In the genomic region with DNA sequence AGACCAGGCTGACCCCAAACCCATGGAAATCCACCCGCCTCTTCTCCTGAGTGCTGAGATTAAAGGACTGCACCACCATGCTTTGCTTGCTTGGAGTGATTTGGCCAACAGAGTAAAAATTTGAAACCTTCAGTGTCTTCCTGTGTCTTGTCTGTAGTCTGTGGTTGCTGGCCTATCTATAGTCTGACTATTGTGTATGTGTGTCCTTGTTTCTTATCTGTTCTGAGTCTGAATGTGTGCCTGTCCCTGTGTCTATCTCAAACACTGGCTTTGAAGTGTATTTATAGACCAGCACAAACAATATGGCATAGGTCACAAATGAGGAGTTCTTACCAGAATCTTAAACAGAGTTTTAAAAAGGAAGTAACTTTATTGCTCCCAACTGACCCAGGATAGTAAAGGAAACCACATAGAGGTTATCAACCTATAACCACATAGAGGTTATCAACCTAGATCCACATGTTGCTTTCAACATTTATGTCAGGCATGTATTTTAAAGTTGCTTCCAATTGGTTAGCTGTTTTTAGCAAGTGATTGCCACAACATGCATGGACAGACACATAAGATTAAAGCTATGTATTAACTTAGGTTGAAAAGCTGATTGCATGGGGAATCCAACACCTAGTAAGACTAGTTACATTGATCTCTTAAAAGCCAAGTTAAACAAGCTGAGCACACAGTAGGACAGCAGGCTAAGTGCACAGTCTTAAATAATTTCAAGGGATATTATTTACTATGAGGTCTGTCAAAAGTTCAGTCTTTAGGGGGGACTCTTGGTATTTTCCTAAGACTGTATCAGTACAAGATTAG, we compare ENCODE assay signal across 1 mouse cellular context.
A peak's percentile ranks its signal among the peaks of the same experiment; 100 is the strongest.
TF ChIP-seq lines count a peak whose summit lies in the region.

No protein-coding gene starts in this region.

TF ChIP-seq in MEL, 35 proteins besides CTCF, POLR2A, EP300 and RAD21:
- TF ChIP-seq POLR2AphosphoS2 (IDR thresholded peaks at IDR 0.05; ENCODE audit: low read length) (no peak), HCFC1 (IDR thresholded peaks at IDR 0.05; ENCODE audit: low read depth, low read length) (no peak; the same call in 1 of the 2 replicates), BHLHE40 (IDR thresholded peaks at IDR 0.05; ENCODE audit: borderline replicate concordance, low read depth, low read length) (peak; percentile 53; the same call in 1 of the 2 replicates), MAZ (IDR thresholded peaks at IDR 0.05; ENCODE audit: low read depth, low read length) (no peak), ZKSCAN1 (IDR thresholded peaks at IDR 0.05; ENCODE audit: low read depth, low read length) (peak; percentile 98), TAL1 (IDR thresholded peaks at IDR 0.05; ENCODE audit: low read length) (peak; percentile 73), ETS1 (IDR thresholded peaks at IDR 0.05; ENCODE audit: low read depth, low read length) (peak; percentile 81; the same call in 1 of the 2 replicates), UBTF (IDR thresholded peaks at IDR 0.05; ENCODE audit: borderline replicate concordance, insufficient read depth, low read depth, low read length) (no peak), GABPA (IDR thresholded peaks at IDR 0.05; ENCODE audit: low read depth, low read length) (no peak), E2F4 (IDR thresholded peaks at IDR 0.05; ENCODE audit: borderline replicate concordance, low read depth, low read length) (no peak), NELFE (IDR thresholded peaks at IDR 0.05; ENCODE audit: low read depth, low read length) (no peak), RCOR1 (IDR thresholded peaks at IDR 0.05; ENCODE audit: low read depth, low read length) (peak; percentile 75; the same call in 1 of the 2 replicates), MEF2A (IDR thresholded peaks at IDR 0.05; ENCODE audit: extremely low read depth, insufficient replicate concordance, low read depth, low read length, poor library complexity, severe bottlenecking) (peak; percentile 81; the same call in 1 of the 2 replicates), JUND (IDR thresholded peaks at IDR 0.05; ENCODE audit: low read depth, low read length) (no peak), MYB (IDR thresholded peaks at IDR 0.05; ENCODE audit: low read depth, low read length) (0 out of 2 replicates have a peak, but pooled peaks have one; percentile 18), ELF1 (IDR thresholded peaks at IDR 0.05; ENCODE audit: low read depth, low read length) (no peak), SMC3 (IDR thresholded peaks at IDR 0.05; ENCODE audit: low read depth, low read length) (no peak), GATA1 (IDR thresholded peaks at IDR 0.05; ENCODE audit: low read depth, low read length) (peak; percentile 84), MAFK (IDR thresholded peaks at IDR 0.05; ENCODE audit: borderline replicate concordance, low read depth, low read length) (no peak; the same call in 1 of the 2 replicates), MXI1 (IDR thresholded peaks at IDR 0.05; ENCODE audit: low read depth, low read length) (peak; percentile 63), MYC (IDR thresholded peaks at IDR 0.05; ENCODE audit: low read depth, low read length) (peak; percentile 65; the same call in 1 of the 2 replicates), SIN3A (IDR thresholded peaks at IDR 0.05; ENCODE audit: low read length) (peak; percentile 54; the same call in 1 of the 2 replicates), MAX (IDR thresholded peaks at IDR 0.05; ENCODE audit: low read length) (peak; percentile 45; the same call in 1 of the 2 replicates), TCF12 (IDR thresholded peaks at IDR 0.05; ENCODE audit: low read depth, low read length) (peak; percentile 70), ZMIZ1 (IDR thresholded peaks at IDR 0.05; ENCODE audit: low read depth, low read length) (no peak)
